Mouse (Mus musculus) testis, adult 2 months (tissue): Measurements from ENCODE around the gene Map4k4. TPM values are rescaled to one million over a fixed set of nuclear protein-coding genes. Genes with fewer than 3 reads are reported as not detected.

ENCODE experiments used
- H3K27ac ChIP-seq: fragments of 200-500 bp; 2 replicates; pipeline ENCODE4 v1.5.1; 2012; ENCODE audit warnings: low read depth, low read length; ENCODE audit not compliant: control insufficient read depth, insufficient read depth
- H3K27me3 ChIP-seq: fragments of 200-500 bp; 2 replicates; pipeline ENCODE4 v1.6.1; 2012; ENCODE audit warnings: mild to moderate bottlenecking, low read length, moderate library complexity; ENCODE audit not compliant: control insufficient read depth, insufficient read depth
- H3K36me3 ChIP-seq: fragments of 200-500 bp; 2 replicates; pipeline ENCODE4 v1.6.1; 2012; ENCODE audit warnings: mild to moderate bottlenecking, low read length; ENCODE audit not compliant: control insufficient read depth, insufficient read depth
- H3K4me1 ChIP-seq: fragments of 200-500 bp; 2 replicates; pipeline ENCODE4 v1.6.1; 2012; ENCODE audit warnings: low read length; ENCODE audit not compliant: control insufficient read depth, insufficient read depth
- H3K4me3 ChIP-seq: fragments of 200-500 bp; 2 replicates; pipeline ENCODE4 v1.5.1; 2012; ENCODE audit warnings: low read depth, mild to moderate bottlenecking, low read length, moderate library complexity, mixed read lengths; ENCODE audit not compliant: control insufficient read depth
- CTCF ChIP-seq: fragments of 200-500 bp; IDR thresholded peaks from 2 replicates; pipeline ENCODE4 v1.5.1; 2012; ENCODE audit warnings: low read depth, mild to moderate bottlenecking, inconsistent platforms, low read length, moderate library complexity; ENCODE audit not compliant: control insufficient read depth, insufficient read depth, insufficient replicate concordance
- POLR2A ChIP-seq: fragments of 200-500 bp; IDR thresholded peaks from 2 replicates; pipeline ENCODE4 v1.6.1; 2012; ENCODE audit warnings: low read depth, mild to moderate bottlenecking, inconsistent platforms, low read length, moderate library complexity; ENCODE audit not compliant: control insufficient read depth
- polyA plus RNA-seq: library from polyadenylated mRNA; depleted of rRNA; stranded (reverse); fragments of >200 nt; gene quantifications from 2 replicates; pipeline ENCODE4 v1.2.3, GENCODE M21; 2012

The Map4k4 gene
- polyA plus RNA-seq, 1 experiment: 25.6 TPM

DNA sequence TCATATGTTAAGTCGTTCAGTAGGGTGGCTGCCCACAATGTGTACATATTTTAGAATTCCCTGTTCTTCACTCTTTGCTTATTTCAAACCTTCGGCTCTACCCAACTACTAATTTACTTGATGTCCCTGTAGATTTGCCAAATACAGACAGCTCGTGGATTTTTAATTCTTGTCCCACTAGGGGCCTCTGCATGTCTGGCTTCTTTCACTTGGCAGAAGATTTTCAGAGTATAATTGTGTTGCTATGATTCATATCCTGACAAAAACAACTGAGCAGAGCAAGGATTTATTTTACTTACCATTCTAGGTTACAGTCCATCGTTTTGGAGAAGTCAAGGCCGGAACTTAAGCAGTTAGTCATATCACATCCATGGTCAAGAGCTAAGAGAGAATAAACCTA lies 152.4 kb downstream of the Map4k4 start:
- H3K4me1 ChIP-seq: no peaks in the 10 kb centered on the region

DNA sequence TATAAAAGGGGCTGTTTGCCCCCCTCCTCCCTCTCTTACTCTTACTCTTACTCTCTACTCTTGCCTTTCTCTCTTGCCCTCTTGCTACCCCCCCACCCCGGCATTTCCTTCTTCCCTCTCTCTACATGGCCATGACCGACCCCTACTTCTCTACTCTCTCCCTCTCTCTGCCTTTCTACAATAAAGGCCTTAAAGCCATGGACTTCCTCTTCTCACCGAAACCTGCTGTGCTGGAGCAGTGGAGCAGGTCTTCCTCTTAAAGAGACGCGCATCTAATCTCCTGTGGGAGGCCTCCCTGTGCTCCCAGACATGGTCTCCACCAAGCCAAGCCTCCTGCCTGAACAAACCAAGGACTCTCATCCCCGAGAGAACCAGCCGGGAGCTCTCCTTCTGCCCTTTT lies 154.3 kb downstream of the Map4k4 start:
- H3K27me3 ChIP-seq: no peaks in the 10 kb centered on the region
- no peaks in the 10 kb centered on the region for H3K4me1 ChIP-seq
- H3K4me3 ChIP-seq: no peak overlapping the region
- TF ChIP-seq POLR2A (no peak), CTCF (no peak)
- H3K36me3 ChIP-seq: no peaks in the 10 kb centered on the region
- H3K27ac ChIP-seq: no peak overlapping the region

More for the DNA sequence above, 152.4 kb downstream of the Map4k4 start:
- TF ChIP-seq CTCF (no peak), POLR2A (no peak)
- Histone ChIP-seq H3K27ac (no peak overlapping the region), H3K36me3 (no peaks in the 10 kb centered on the region), H3K27me3 (no peaks in the 10 kb centered on the region), H3K4me3 (no peak overlapping the region)

DNA sequence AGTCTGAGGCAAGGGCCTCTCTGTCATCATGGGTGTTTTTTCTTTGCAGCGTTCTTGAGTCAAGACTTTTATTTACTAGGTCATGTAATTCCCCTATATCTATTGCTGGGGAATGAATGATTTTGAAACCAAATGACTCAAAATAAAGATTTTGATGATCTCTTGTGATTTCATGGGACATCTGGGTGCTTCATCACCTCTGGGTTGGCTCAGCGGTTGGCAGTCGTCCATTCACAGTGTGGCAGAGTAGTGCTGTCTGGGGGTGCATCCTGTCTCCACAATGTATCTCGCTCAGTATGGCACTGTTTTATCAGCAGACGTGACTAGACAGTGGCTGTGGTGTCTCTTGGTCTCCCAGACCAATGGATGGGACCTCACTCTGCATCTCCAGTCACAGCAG lies 155.2 kb downstream of the Map4k4 start:
- no peak overlapping the region for H3K27ac ChIP-seq
- TF ChIP-seq CTCF: no peak
- no peak for TF ChIP-seq POLR2A

DNA sequence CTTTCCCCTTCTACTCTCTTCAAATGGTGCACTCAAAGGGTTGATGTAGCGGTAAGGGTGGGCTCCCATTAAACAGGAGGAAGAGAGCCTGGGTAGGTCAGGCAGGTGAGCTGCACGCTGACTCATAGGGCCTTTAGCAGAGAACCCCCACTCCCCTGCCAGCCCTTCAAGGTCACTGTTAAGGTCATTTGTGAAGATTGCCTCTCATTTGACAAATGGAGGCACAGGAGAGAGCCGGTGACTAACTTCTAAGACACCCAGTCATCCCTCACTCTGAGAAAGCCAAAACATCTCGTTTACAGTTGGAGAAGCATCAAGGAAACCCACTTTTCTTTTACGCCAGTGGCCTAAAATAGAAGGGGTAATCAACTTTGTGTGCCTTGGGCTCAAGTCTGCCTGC lies 156.6 kb downstream of the Map4k4 start:
- Histone ChIP-seq H3K27ac (no peak overlapping the region), H3K4me1 (no peaks in the 10 kb centered on the region), H3K4me3 (no peak overlapping the region), H3K27me3 (no peaks in the 10 kb centered on the region), H3K36me3 (no peaks in the 10 kb centered on the region)
- no peak for TF ChIP-seq POLR2A
- TF ChIP-seq CTCF: no peak

More for the DNA sequence above, 155.2 kb downstream of the Map4k4 start:
- no peak overlapping the region for H3K4me3 ChIP-seq
- no peaks in the 10 kb centered on the region for H3K4me1 ChIP-seq
- H3K27me3 ChIP-seq: no peaks in the 10 kb centered on the region
- no peaks in the 10 kb centered on the region for H3K36me3 ChIP-seq

DNA sequence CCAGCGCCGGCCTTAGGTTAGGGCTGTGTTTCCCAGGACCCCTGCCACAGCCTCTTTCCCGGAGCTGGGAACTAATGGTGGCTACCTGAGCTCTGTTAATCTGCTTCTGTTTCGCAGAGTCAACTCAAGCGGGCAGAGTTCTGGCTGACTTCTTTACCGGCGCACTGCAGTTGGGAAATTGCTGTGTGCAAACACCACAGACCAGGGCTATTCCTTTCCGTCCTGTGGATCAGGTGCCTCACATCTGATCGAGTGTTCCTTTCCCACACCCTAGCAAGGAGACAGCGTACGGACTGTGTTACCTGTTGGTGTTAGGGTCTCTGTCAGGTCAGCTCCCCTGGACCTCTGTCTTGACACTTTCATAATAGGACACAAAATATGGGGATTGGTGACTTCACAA lies 157.3 kb downstream of the Map4k4 start:
- TF ChIP-seq CTCF (no peak), POLR2A (no peak)

DNA sequence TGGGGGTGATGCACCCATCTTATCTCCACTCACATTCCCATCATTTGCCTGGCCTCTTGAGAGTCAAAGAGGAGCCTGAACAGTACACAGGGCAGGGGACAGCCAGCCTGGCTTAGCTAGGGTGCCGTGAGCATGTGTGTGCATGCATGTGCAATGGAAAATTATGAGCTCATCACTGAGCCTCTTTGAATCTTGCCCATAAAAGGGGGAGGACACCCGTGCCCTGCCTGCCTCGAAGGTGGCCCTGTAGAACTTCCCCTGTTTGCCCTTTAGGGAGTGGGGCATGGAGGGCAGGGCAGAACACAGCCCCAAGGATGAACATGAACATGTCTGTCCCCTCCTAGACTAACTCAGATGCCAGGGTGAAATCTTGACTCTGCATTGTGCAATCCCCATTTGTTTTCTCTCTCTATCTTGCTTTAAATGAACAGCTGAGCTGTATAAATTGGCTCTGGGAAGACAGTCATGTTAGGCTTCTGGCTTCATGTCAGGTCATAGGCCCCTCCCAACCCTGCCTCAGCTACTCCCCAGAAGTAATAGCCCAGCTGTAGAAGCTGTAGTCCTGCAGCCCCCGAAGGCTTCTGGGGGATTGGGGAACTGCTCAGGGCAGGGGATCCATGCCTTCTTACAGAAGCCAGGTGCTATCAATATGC lies 158.5 kb downstream of the Map4k4 start:
- H3K36me3 ChIP-seq: no peaks in the 10 kb centered on the region
- H3K4me3 ChIP-seq: no peak overlapping the region
- TF ChIP-seq CTCF (no peak), POLR2A (no peak)
- no peaks in the 10 kb centered on the region for H3K4me1 ChIP-seq
- H3K27me3 ChIP-seq: no peaks in the 10 kb centered on the region
- no peak overlapping the region for H3K27ac ChIP-seq

More for the DNA sequence above, 157.3 kb downstream of the Map4k4 start:
- Histone ChIP-seq H3K4me3 (no peak overlapping the region), H3K36me3 (no peaks in the 10 kb centered on the region), H3K4me1 (no peaks in the 10 kb centered on the region), H3K27ac (no peak overlapping the region), H3K27me3 (no peaks in the 10 kb centered on the region)

DNA sequence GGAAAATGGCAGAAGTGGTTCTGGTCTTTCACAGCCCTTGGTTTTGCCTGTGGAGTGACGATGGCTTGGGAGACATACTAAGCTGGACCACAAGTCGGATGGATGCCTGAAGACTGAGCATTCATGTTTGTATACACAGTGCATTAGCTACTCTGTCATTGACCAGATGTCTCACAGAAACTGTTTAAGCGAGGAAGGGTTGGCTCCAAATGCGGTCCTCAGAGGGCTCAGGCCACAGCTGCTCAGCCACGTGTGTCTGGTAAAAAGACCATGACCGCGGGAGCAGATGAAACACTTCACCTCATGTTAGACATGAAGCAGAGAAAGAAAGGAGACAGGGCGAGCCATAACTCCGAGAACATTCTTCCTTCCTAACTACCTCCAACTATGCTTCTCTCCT lies 160.6 kb downstream of the Map4k4 start:
- H3K27ac ChIP-seq: no peak overlapping the region
- no peaks in the 10 kb centered on the region for H3K36me3 ChIP-seq
- TF ChIP-seq POLR2A (no peak), CTCF (no peak)
- H3K4me3 ChIP-seq: no peak overlapping the region
- H3K4me1 ChIP-seq: no peaks in the 10 kb centered on the region
- no peaks in the 10 kb centered on the region for H3K27me3 ChIP-seq

DNA sequence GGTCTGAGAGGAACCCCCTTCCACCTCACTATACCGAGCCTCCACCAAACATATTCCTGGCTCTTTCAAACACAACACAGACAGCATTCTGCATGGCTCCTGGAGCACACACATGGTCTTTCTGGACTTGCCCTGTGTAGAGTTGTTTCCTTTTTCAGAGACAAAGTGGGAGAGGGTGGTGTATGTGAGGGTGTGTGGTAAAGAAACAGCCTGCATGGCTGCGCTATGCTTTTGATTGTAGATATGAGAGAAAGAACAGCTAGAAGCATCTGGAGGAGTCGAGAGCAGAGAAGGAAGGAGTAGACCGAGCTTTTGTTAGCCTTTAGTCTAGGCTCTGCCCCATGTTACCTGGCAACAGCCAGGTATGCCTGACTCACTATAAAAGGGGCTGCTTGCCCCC lies 162.7 kb downstream of the Map4k4 start:
- H3K4me3 ChIP-seq: no peak overlapping the region
- no peak for TF ChIP-seq CTCF
- TF ChIP-seq POLR2A: no peak
- no peaks in the 10 kb centered on the region for H3K36me3 ChIP-seq
- H3K4me1 ChIP-seq: no peaks in the 10 kb centered on the region
- H3K27me3 ChIP-seq: no peaks in the 10 kb centered on the region
- H3K27ac ChIP-seq: no peak overlapping the region
